In genomic region chr17:8244124-8244523, GRCm38 (mm10) we compare ENCODE assay signal across 18 mouse cellular contexts. TPM values are rescaled to one million over a fixed set of nuclear protein-coding genes. Genes with fewer than 3 reads are reported as not detected.
"Had no signal": no experiment of that assay in that cellular context is flagged by ENCODE, and none has a peak within 500 bp of the region (broad histone marks: within the 10 kb centered on the region; RNA-seq: fewer than 3 reads in every experiment).

No protein-coding gene starts in this region.

- H3K27me3 ChIP-seq: liver, embryonic 15.5 days; midbrain, embryonic 13.5 days had no signal

- H3K4me1 ChIP-seq: liver, embryonic 15.5 days; midbrain, embryonic 13.5 days had no signal

- DNase-seq: kidney, adult 11 months; kidney, postnatal 10 days; kidney, postnatal 4 days; lung, embryonic 14.5 days; thymus, adult 18-20 months; thymus, postnatal 14 days had no signal

- H3K9me3 ChIP-seq: limb, embryonic 10.5 days; liver, embryonic 15.5 days; midbrain, embryonic 13.5 days had no signal

- H3K36me3 ChIP-seq: limb, embryonic 10.5 days; liver, embryonic 15.5 days; midbrain, embryonic 13.5 days had no signal

- H3K4me2 ChIP-seq: liver, embryonic 11.5 days; liver, embryonic 15.5 days; lung, embryonic 14.5 days; midbrain, embryonic 13.5 days had no signal

- H3K4me3 ChIP-seq: limb, embryonic 10.5 days; liver, embryonic 15.5 days; midbrain, embryonic 13.5 days had no signal

- H3K9ac ChIP-seq: liver, embryonic 15.5 days; lung, embryonic 14.5 days; midbrain, embryonic 13.5 days had no signal

- H3K27ac ChIP-seq: hindbrain, postnatal 0 days; limb, embryonic 10.5 days; liver, embryonic 15.5 days; midbrain, embryonic 13.5 days had no signal

- ATAC-seq: hindbrain, postnatal 0 days; midbrain, embryonic 13.5 days had no signal

RNA-seq across cellular contexts. Expression of gene Ccr6, which starts 8.3 kb away (rescaled TPM):
- total RNA-seq: hindbrain, postnatal 0 days; layer of hippocampus, postnatal 14 days; left cerebral cortex, postnatal 10 days; megakaryocyte progenitor cell, adult 5-6 weeks; midbrain, postnatal 0 days had no signal
- polyA plus RNA-seq: hindbrain, postnatal 0 days; kidney, embryonic 14.5 days; limb, embryonic 10.5 days; limb, embryonic 14.5 days; liver, embryonic 11.5 days; liver, embryonic 15.5 days; lung, embryonic 14.5 days; midbrain, embryonic 13.5 days; midbrain, postnatal 0 days; neural tube, embryonic 14.5 days had no signal
